Mouse (Mus musculus): ENCODE results near the gene Lrtm1. TPM values are rescaled to one million over a fixed set of nuclear protein-coding genes. Genes with fewer than 3 reads are reported as not detected.

The Lrtm1 gene
- polyA plus RNA-seq, 1 experiment, result 0.55 TPM

DNA sequence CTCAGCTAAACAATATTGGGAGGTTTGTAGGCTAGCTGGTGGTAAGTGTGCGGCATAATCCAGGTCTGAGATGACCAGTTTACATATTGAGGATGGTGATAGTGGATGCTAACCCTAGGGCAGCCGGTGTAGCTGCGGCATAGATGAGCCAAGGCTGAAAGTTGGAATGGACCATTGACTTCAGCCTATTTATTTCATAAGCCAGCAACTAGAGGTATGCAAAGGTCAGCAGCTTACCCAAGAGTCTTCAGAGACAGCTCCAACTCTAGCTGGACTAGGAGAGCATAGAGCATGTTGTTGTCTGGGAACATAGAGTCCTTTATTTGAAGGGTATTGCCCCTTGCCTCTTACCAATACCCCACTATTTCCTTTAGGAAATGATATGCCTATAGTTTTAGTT, 21.4 kb upstream of the Lrtm1 start:
- 63% methylated on average over 3 of the region's 3 CpGs for WGBS
- no peak overlapping the region for H3K4me3 ChIP-seq (ENCODE audit: insufficient read depth, low read depth, low read length)
- no peaks in the 10 kb centered on the region for H3K27me3 ChIP-seq (replicated peaks; ENCODE audit: control insufficient read depth, insufficient read depth, low read length)
- H3K4me1 ChIP-seq (ENCODE audit: control insufficient read depth, insufficient read depth, low read length), result no peaks in the 10 kb centered on the region
- H3K36me3 ChIP-seq (ENCODE audit: control insufficient read depth, insufficient read depth, low read length), result no peaks in the 10 kb centered on the region
- peak; percentile 48 for DNase-seq
- H3K27ac ChIP-seq (ENCODE audit: insufficient read depth, low read depth, low read length), result no peak overlapping the region
- TF ChIP-seq POLR2A (IDR thresholded peaks at IDR 0.05; ENCODE audit: low read depth, low read length) (no peak), CTCF (conservative IDR thresholded peaks at IDR 0.05; ENCODE audit: insufficient read depth, insufficient read length, low read depth, low read length) (no peak)

DNA sequence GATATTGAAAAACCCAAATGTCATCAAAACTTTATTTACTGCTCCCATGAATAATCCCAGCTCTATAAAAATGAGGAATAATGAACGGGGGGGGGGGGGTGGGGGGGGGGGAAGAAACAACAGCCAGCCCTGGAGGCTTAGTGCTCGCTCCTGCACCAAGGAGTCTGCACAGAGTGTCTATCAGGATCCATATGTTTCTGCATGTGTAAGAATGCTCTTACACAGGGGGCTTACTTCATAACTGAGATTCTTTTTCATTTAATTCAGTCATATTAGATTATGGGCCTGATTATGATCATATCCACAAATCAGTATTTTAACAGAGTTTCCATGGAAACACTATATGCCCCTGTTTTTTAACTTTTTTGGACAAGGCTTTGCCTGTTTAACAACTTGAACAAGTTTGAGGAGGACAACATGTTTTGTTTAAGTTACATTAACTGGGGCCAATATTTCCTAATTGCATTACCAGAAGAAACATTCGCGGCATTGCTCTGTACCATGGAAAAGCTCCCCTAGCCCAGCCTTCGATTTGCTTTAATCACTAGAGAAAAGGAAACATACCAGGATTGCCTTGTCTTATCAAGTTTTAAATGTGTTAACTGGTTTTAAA, 12.7 kb upstream of the Lrtm1 start:
- no peak overlapping the region for H3K4me3 ChIP-seq (ENCODE audit: insufficient read depth, low read depth, low read length)
- H3K27ac ChIP-seq (ENCODE audit: insufficient read depth, low read depth, low read length), result no peak overlapping the region
- 76% methylated on average over 5 of the region's 5 CpGs for WGBS
- DNase-seq, result no peak
- no peaks in the 10 kb centered on the region for H3K4me1 ChIP-seq (ENCODE audit: control insufficient read depth, insufficient read depth, low read length)
- H3K27me3 ChIP-seq (replicated peaks; ENCODE audit: control insufficient read depth, insufficient read depth, low read length), result no peaks in the 10 kb centered on the region
- no peaks in the 10 kb centered on the region for H3K36me3 ChIP-seq (ENCODE audit: control insufficient read depth, insufficient read depth, low read length)
- no peak for TF ChIP-seq CTCF (conservative IDR thresholded peaks at IDR 0.05; ENCODE audit: insufficient read depth, insufficient read length, low read depth, low read length)
- TF ChIP-seq POLR2A (IDR thresholded peaks at IDR 0.05; ENCODE audit: low read depth, low read length), result no peak

DNA sequence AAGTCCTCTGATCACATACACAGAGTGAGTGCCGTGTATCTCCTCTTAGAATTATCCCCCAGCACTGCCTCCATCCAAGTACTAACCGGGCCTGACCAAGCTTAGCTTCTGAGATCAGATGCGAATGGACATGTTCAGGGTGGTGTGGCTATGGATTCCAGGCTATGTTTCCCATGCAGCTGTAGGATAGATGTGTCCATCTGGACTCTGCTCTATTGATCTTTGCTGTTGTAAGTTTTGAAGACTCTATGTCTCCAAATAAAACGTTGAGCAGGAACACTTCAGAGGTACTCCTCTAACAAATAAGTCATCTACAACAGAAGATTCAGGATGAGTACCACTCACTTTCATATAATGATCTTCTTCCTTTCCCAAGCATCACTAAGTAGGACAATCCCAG, 8.4 kb upstream of the Lrtm1 start:
- Histone ChIP-seq H3K4me3 (ENCODE audit: insufficient read depth, low read depth, low read length) (no peak overlapping the region), H3K27me3 (replicated peaks; ENCODE audit: control insufficient read depth, insufficient read depth, low read length) (no peaks in the 10 kb centered on the region), H3K36me3 (ENCODE audit: control insufficient read depth, insufficient read depth, low read length) (no peaks in the 10 kb centered on the region), H3K27ac (ENCODE audit: insufficient read depth, low read depth, low read length) (no peak overlapping the region), H3K4me1 (ENCODE audit: control insufficient read depth, insufficient read depth, low read length) (no peaks in the 10 kb centered on the region)
- no peak for TF ChIP-seq POLR2A (IDR thresholded peaks at IDR 0.05; ENCODE audit: low read depth, low read length)
- no peak for TF ChIP-seq CTCF (conservative IDR thresholded peaks at IDR 0.05; ENCODE audit: insufficient read depth, insufficient read length, low read depth, low read length)
- 93% methylated on average over 4 of the region's 4 CpGs for WGBS
- no peak for DNase-seq

DNA sequence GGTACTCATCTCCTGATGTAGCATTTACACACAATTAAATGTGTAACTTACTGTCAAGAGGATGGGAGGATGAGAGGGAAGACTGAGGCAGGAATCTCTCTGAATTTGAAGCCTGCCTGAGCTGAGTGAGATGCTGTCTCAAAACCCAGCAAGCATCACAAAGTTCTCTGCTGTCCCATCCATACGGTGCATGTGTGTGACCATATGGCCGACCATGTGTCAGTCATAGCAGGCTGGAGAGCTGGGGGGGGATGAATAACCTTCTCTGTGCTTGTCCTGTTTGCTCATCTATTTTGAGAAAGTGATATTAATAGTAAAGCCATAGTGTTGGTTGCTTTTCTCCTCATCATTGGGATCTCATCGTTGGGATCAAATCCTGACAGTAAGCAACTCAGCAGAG, 4.8 kb upstream of the Lrtm1 start:
- Histone ChIP-seq H3K4me3 (ENCODE audit: insufficient read depth, low read depth, low read length) (no peak overlapping the region), H3K27me3 (replicated peaks; ENCODE audit: control insufficient read depth, insufficient read depth, low read length) (no peaks in the 10 kb centered on the region), H3K36me3 (ENCODE audit: control insufficient read depth, insufficient read depth, low read length) (no peaks in the 10 kb centered on the region), H3K27ac (ENCODE audit: insufficient read depth, low read depth, low read length) (no peak overlapping the region), H3K4me1 (ENCODE audit: control insufficient read depth, insufficient read depth, low read length) (no peaks in the 10 kb centered on the region)
- no peak for TF ChIP-seq CTCF (conservative IDR thresholded peaks at IDR 0.05; ENCODE audit: insufficient read depth, insufficient read length, low read depth, low read length)
- TF ChIP-seq POLR2A (IDR thresholded peaks at IDR 0.05; ENCODE audit: low read depth, low read length), result no peak
- WGBS, result 85% methylated on average over 3 of the region's 3 CpGs
- DNase-seq, result no peak

DNA sequence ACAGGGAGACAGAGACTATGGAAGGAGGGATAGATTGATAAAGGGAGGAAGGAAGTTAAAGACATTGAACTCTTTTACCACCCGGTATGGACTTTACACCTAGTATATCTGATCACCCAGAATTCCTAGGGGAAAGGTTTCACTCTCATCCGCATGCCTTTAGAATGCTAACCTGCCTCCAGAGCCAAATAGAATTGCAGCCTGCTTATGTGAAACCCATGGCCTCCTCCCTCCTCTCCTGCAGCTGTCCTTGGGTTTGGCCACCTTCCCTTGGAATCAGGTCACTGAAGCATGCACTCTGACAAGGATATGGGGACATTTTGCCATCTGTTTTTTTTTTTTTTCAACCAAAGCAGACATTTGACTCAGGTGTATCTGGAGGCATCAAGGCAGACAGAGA, 3.3 kb upstream of the Lrtm1 start:
- DNase-seq, result peak; percentile 44
- Histone ChIP-seq H3K4me3 (ENCODE audit: insufficient read depth, low read depth, low read length) (no peak overlapping the region), H3K36me3 (ENCODE audit: control insufficient read depth, insufficient read depth, low read length) (no peaks in the 10 kb centered on the region), H3K27me3 (replicated peaks; ENCODE audit: control insufficient read depth, insufficient read depth, low read length) (no peaks in the 10 kb centered on the region), H3K27ac (ENCODE audit: insufficient read depth, low read depth, low read length) (no peak overlapping the region), H3K4me1 (ENCODE audit: control insufficient read depth, insufficient read depth, low read length) (no peaks in the 10 kb centered on the region)
- TF ChIP-seq CTCF (conservative IDR thresholded peaks at IDR 0.05; ENCODE audit: insufficient read depth, insufficient read length, low read depth, low read length) (no peak), POLR2A (IDR thresholded peaks at IDR 0.05; ENCODE audit: low read depth, low read length) (no peak)
- WGBS, result 69% methylated on average over 2 of the region's 2 CpGs

DNA sequence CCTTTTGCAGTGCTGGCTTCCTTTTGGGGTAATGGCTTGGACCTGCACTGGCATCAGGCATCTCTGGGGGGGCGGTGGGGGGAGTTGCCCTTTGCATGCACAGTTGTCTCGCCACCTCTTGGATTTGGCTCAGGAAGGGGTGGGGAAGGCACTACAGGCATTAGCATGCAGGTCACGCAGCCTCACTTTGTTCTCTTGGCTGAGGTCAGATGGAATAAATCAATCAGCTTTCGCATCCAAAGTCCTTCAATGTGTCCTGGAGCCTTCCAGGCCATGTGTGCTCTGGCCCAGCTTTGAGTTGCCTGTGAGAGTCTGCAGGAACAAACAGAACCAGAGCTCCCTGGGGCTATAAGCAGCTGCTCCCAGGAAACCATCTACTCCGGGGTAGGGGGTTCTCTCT, 2.1 kb upstream of the Lrtm1 start:
- TF ChIP-seq CTCF (conservative IDR thresholded peaks at IDR 0.05; ENCODE audit: insufficient read depth, insufficient read length, low read depth, low read length), result no peak
- no peak for TF ChIP-seq POLR2A (IDR thresholded peaks at IDR 0.05; ENCODE audit: low read depth, low read length)
- WGBS, result 40% methylated on average over 5 of the region's 5 CpGs
- no peaks in the 10 kb centered on the region for H3K27me3 ChIP-seq (replicated peaks; ENCODE audit: control insufficient read depth, insufficient read depth, low read length)
- no peak overlapping the region for H3K27ac ChIP-seq (ENCODE audit: insufficient read depth, low read depth, low read length)
- H3K4me3 ChIP-seq (ENCODE audit: insufficient read depth, low read depth, low read length), result no peak overlapping the region
- no peaks in the 10 kb centered on the region for H3K4me1 ChIP-seq (ENCODE audit: control insufficient read depth, insufficient read depth, low read length)
- H3K36me3 ChIP-seq (ENCODE audit: control insufficient read depth, insufficient read depth, low read length), result no peaks in the 10 kb centered on the region
- DNase-seq, result peak; percentile 82

DNA sequence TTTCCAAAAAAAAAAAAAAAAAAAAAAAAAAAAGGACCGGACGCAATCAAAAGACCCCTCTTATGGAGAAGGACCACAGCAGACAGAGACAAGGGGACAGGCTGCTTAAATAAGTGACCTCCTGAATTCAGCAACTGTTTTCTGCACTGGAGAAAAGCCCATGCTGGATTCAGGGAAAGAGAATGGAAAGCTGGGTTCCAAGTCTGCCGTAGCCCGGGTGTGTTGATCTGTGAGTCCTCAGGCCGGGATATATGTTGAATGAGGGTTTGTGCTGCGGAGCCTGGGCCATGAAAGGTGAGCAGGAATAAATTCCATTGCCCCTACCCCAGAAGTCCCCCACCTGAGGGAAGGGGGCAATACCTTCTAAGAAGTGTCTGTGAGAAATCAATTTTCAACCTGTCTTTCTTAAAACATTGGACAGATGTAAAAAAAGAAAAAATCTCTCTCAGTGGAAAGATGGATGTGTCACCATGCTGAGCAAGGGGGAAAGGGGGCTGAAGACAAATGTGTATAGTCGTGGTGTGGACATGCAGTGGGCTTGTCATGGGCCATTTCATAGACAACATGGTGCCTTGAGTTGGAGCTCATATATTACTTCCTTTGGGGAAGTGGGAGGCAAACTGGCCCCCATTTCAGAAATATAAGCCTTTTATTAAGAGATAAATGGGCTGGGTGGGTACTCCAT, 450 bp downstream of the Lrtm1 start:
- Histone ChIP-seq H3K27ac (ENCODE audit: insufficient read depth, low read depth, low read length) (no peak overlapping the region), H3K36me3 (ENCODE audit: control insufficient read depth, insufficient read depth, low read length) (no peaks in the 10 kb centered on the region), H3K27me3 (replicated peaks; ENCODE audit: control insufficient read depth, insufficient read depth, low read length) (no peaks in the 10 kb centered on the region), H3K4me3 (ENCODE audit: insufficient read depth, low read depth, low read length) (no peak overlapping the region), H3K4me1 (ENCODE audit: control insufficient read depth, insufficient read depth, low read length) (no peaks in the 10 kb centered on the region)
- DNase-seq, result no peak
- 75% methylated on average over 7 of the region's 7 CpGs for WGBS
- TF ChIP-seq CTCF (conservative IDR thresholded peaks at IDR 0.05; ENCODE audit: insufficient read depth, insufficient read length, low read depth, low read length), result no peak
- TF ChIP-seq POLR2A (IDR thresholded peaks at IDR 0.05; ENCODE audit: low read depth, low read length), result no peak
